Mouse (Mus musculus) lung, postnatal 4 days (tissue): ENCODE data around the gene Bcl9l.

ENCODE experiments used
- DNase-seq, 2 experiments: peaks; one replicate each; pipeline ENCODE4 v3.0.0; 2021

The Bcl9l gene

DNA sequence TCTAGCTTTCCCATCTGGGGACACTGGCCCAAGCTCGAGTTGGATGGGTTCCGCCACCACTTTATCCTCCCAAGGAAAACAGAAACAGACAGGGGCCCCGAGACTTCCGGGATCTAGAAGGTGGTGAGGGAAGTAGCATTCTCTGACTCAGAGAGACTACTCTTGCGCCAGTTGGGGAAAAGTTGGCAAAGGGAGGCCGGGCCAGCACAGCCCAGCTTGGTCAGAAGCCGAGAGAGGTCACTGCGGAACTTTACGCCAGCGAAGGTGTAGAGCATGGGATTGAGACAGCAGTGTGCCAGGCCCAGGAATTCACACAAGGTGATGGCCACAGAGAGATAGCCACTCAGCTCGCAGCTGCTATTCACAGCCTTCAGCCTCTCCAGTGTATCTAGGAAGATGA lies 30.5 kb downstream of the Bcl9l start:
- peak; percentile 47 to 51 for DNase-seq

DNA sequence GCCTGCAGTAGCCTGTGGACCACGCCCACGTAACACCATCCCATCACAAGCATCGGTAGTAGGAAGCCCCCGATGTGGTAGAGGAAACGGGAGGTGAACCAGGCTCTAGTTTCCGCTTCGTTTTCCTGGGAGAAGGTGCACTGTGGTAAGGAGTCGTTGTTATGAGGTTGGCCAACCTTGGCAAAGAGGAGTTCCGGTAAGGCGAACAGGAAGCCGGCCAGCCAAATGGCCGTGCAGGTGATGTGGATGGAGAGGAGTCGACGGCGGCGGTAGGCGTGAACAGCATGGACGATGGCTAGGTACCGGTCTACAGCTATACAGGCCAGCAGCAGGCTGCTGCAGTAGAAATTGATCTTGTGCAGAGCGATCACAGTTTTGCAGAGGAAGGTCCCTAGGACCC lies 31.0 kb downstream of the Bcl9l start:
- DNase-seq = peak in 1 of 2 experiments; percentile 13

DNA sequence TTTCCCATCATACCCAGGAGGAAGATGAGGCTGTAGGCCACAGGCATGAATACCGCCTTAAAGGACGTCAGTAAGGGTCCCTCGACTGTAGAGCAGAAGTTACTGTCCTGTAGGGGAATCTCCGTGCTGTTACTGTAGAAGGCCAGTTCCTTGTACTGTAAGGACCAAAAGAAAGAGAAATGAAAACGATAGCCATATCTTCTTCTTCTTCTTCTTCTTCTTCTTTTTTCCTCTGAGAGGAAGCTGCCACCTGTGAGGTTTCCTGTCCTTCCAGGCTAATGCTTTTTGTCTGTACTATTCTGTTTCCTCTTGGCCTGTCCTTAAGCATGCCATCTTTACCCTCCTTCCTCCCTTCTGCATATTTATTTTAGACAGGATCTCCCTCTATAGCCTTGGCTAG lies 31.5 kb downstream of the Bcl9l start:
- no peak for DNase-seq

DNA sequence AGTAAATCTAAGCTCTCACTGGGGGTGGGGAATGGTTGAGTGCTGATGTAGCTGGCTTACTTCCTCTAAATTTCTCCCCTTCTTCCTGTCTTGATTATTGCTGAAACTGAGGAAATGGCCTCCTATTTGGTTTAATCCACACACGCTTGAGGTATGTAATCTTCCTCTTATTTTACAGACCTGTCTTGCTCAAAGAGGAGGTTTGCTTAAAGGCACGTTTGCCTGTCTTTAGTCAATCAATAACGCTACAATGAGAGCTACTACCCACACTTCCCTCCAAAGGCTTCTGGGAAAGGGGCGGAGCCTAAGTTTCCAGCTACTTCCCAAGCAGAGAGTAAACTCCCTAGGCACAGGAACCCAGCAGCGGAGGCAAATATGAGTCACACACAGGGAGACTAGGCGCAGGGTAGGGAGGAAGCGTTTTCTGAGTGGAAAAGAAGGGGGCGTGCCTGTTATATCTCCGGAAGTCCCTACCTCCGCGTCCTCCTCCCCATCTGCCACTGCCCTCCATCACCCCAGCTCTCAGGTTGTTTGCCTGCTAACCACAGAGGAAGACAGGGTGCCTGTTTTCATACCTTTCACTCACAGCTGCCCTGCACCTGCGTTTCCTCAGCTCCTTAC lies 32.6 kb downstream of the Bcl9l start:
- peak; percentile 81 to 83 for DNase-seq

DNA sequence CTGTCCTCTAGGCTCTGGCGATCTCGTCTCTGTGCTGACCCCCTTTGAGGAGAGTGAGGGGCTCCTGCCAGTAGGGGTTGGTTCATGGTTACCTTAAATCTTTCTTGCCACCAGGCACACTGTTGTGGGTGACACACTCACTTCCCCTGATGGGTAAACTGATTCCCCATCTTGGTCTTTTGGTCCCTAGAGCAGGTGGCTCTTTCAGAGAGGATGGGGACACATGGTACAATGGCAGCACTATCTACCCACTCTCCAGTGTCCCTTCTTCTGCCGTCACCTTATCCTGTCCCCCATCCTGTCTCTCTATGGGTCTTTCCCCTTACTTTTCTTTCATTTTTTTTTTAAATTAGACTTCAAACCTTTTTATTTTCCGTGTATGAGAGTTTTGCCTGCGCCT lies 33.3 kb downstream of the Bcl9l start:
- DNase-seq = no peak

DNA sequence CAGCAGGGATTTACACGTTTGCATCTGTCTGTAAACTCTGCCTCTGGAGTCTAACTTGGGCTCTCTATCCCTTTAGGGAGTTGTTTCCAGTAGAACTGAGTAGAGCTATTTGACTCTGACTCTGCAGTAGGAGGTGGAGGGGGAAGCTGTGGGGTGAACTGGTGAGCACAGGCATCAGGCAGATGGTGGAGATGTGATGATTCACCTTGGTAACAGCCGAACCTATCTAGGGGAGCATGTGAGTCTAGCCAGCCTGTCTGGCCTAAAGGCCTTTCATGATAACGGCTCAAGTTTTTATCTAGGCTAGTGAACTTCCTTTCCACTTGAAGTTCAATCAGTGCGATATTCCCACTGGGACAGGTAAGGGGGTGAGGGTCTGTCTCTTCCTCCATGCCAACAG lies 34.7 kb downstream of the Bcl9l start:
- DNase-seq = no peak

DNA sequence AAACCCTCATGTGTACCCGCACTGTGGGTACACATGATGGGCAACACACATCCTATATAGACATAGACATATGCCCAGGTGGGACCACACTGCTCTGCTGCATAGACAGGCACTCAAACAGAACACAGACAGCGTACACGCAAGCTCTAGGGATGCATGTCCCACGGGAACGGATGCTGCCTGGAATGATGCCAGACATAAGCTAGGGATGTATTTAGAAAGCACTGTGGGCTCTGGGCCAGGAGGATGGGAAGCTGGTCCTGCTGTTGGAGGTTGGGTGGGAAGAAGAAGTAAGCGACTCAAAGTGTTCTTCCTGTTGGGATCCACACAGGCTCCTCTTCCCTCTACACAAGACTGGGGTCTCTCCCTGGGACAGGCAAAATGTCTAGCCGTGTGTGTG lies 35.4 kb downstream of the Bcl9l start:
- DNase-seq = peak in 1 of 2 experiments; percentile 48

DNA sequence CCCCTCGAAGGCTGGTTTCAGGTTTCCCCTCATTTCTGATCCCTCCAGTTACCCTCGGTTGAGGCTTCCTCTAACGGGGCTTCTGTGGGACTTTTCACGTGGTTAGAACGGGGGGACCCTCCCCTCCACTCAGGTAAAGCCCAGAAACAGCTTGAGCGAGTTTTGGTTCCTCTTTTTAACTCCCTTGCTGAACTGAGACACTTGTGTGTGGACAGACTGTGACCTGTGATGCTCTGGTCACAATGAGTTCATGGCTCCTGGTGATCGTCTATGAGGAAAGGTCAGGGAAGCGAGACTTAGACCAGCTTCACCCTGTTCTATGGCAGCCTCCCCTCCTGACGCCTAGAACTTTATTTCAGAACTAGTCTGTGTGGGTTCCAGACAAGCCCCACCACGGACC lies 39.3 kb downstream of the Bcl9l start:
- no peak for DNase-seq

DNA sequence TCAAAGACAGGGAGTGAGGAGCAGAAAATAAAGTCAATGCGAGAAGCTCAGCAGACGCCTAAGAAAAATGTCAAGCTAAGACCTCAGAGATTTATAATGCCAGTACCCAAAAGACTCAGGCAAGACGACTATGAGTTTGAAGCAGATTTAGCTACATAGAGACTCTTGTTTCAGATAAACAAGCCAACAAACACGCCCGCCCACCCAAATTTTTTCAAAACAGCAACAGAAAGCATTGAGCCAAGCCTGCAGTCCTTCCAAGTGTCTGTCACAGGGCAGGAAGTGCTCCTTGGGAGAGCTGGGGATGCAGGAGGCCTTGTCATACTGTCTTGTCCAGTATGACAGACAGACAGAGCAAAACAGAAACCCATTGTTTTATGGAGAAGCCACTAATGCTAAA lies 41.1 kb downstream of the Bcl9l start:
- DNase-seq = no peak

DNA sequence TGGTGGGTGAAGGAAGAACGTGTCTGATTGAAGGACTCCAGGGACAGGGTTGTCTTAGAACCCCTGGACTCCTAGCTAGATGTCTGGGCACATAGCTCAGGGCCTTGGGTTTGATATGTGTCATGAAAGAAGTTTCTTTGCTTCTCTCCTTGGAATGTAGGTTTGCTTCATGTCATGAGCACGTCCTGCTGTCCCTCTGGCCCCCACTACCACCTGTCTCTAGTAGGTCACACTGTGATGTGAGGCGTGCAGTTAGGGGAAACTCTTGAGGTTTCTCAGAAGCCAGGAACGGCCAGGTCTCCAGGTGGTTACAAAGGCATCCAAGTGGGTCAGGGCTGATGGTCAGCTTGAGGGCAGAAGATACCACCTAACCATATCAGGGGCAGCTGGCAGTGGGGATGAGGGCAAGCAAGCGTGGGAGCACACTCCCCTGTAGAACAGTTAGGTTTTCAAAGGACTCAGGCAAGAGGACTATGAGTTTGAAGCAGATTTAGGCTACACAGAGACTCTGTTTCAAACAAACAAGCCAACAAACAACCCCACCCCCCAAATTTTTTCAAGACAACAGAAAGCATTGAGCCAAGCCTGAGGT lies 41.7 kb downstream of the Bcl9l start:
- DNase-seq = no peak

DNA sequence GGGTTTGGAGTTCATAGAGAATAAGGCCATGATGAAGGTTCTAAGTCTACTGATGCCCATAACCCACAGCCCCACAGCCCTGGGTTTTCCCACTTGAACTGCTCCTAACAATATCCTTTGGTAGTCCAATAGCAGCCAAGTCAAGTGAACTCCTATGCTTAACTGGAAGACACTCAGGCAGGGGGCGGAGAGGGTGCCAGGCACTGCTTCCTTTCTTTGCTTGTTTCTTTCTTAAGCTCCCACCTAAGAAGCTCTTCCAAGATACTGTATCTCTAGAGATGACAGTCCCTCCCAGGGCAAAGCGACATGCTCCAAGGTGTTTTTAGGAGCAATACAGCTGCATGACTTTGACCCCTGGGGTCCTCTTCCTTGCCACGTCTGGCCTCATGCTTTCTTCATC lies 42.4 kb downstream of the Bcl9l start:
- DNase-seq = no peak

DNA sequence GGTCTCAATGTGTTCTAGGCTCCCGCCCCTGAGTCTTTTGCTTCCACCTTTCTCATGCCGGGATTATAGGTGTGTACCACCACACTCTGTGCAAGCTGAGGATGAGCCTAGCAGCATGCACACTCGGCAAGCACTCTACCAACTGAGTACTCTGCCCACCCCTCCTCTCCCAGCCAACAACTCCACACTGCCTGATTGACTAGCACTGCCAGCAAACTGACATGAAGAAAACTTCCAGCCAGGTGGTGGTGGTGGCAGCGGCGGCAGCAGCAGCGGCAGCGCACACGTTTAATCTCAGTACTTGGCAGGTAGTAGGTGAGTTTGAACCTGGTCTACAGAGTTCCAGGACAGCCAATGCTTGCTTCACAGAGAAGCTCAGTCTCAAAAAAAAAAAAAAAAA lies 43.0 kb downstream of the Bcl9l start:
- no peak for DNase-seq

DNA sequence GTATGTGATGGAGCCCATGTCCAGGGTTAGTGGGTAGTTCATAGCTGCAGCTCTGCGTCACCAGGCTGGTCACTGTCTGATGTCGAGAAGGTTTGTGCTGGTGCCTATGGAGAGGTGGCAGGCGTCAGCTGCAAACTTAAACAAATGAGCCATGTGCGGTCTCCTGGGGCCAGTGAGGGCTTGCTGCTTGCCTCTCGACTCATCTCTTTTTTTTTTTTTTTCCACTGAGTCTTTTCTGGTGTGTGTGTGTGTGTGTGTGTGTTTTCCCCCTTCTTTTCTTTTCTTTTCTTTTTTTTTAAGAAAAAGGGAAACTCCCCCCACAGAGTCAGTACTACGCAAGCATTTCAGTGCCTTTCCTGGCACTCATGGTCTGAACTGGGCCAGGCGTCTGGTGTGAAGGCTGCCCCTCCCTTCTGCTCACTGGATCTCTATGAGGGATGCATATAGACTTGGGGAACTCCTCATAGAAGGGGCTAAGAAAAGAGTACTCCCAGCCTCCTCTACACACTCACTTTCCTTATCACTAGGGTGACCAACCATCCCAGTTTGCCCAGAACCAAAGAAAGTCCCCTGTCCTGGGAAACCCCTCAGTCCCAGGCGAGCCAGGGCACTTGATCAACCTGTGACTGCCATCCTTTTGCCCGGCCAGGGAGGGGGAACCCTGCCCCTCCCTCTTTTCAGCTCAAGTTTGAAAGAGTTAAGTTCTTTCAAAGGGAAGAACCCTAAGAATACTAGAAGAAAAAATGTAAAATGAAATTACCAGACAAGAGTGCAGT lies 43.9 kb downstream of the Bcl9l start:
- no peak for DNase-seq

DNA sequence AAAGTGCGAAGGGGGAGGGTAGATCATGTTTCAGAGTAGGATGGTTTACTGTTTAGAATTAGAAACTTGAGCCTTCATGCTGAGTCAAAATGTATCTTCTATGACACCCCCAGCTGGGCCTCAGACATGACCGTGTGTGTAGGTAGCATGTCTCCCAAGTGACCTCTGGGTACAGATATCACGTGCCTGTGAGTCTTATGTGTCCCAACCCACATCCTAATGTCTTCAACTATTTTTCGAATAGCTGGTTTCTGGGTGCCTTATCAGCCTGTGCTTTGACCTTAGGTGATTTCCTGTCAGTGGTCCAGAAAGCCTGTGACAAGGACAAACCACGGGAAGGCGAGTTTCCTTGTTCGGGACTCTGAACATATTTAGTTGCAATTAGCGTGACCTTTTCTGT lies 45.7 kb downstream of the Bcl9l start:
- no peak for DNase-seq

DNA sequence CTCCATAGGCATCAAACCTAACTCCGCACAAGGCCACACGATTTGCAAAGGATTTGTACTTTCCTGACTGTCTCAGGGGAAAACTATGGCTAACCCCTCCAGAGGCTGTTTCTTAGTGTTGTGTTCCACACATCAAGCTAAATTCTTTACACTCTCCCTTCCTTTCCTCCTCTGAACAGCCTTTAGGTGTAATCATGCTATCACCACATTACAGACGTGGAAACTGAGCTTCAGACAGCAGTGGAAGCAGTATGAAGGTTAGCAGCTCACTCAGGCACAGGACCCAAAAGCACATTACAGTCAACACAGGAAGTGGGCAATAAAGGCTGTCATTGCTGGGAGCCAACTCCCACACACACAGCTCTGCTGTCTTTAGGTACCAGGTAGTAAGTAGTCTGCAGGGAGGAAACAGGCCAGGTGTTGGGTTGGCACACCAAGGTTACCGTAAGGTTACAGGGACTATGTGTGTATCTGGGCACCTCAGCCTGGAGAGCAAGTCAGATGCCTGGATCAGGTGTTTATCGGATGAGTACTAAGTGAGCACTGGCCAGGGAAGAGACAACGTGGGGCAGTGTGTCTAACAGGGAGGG lies 50.5 kb downstream of the Bcl9l start:
- DNase-seq = no peak

DNA sequence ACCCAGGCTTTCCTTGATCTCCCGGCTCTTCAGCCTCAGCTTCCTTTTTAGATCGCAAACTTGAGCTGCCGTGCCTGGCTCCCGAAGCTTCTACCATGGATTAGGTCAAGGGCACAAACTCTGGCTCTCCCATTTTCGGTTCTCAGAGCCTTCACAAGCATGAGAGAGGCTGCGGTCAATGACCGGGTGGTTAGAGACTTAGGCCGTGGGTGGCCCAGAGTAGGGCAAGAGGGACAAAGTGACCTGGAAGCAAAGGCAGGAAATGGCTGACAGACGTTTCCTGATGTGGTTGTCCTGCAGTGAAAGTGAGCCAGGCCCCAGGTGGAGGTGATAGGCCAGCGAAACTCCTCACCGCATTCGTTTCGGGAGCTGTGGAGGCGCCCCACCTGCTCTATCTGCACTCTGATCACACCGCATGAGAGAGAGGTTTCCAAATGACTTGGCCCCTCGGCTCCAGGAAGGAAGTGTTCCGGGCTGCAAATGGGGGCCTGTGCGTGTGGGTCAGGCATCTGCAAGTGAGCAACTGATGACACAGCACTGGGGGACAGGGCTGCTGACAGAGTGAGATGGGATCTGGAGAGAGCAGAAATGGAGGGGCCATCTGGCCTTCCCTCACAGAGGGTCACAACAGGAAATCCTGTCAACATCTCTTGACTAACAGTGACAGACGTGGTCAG lies 55.1 kb downstream of the Bcl9l start:
- peak in 1 of 2 experiments; percentile 28 for DNase-seq

DNA sequence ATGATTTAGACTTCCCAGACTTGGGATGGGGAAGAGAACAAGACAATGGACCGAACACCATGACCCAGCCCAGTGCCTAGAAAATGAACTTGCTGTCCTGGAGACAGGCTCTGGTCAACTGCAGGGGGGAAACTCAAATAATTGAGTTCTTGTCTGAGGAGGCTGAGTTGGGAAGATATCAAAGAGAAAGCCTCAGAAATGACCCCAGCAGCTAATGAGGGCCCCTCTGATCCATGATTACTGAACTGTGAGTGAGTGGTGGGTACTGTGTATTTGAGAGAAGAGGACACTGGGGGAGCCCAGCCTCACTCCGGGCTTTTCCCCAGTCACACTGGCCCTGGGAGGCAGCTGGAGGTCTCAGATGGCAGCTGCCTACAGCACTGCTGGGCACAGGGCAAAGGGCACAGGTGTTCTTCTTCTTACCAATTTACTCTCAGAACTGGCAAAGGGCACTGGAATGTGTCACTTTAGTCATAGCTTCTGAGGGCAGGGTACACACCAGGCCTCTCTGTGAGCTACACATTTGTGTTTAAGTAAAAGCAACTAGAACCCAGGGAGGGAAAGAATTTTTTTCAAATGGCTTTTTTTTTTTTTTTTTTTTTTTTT lies 57.3 kb downstream of the Bcl9l start:
- no peak for DNase-seq

DNA sequence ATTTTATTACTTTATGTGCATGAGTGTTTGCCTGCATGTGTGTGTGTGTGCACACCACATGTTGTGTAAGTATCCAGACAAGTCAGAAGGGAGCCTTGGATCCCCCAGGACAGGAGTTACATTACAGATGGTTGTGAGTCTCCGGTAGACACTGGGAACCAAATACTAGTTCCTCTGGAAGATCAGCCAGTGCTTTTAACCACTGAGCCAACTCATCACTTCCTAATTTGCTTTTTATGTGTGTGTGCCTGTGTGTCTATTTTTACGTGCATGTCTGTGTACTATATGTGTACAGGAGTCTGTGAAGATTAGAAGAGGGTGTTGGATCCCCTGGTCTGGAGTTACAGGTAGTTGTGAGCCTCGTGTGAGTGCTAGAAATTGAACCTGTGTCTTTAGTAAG lies 58.1 kb downstream of the Bcl9l start:
- DNase-seq = no peak

DNA sequence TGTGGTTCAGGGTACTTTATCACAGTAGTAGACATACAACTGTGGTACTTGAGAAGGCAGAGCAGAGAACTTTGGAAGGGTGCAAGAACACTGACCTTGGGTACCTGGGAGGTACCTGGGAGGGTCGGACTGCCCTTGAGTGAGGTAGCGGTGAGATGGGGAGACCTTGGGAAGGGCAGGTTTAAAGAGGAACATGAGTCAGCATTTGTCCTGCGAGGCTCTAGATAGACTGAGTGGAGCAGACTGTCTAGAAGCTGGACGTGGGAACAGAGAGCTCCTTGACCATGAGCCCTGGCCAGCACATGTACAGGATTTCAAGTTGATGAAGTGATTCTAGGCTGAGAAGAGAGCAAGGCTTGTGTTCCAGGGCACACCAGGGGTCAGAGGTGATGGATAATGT lies 59.7 kb downstream of the Bcl9l start:
- DNase-seq = no peak

DNA sequence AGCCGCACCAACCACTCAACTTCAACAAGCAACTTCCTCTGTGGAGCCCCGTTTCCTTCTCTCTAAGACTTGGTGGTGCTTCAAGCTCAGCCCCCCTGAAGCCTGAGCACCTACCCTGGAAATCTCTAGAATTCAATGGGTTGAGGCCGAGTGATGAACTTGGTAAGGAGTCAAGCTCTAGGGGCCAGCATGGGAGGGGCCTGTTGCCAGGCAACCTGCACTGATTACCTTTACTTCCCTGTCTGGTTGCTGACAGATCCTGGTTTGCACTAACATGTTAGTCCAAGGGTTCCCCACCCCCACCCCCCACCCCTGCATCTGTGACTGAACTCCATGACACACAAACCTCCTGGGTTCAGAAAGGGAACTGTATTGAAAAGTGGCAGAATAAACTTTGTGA lies 62.4 kb downstream of the Bcl9l start:
- no peak for DNase-seq

DNA sequence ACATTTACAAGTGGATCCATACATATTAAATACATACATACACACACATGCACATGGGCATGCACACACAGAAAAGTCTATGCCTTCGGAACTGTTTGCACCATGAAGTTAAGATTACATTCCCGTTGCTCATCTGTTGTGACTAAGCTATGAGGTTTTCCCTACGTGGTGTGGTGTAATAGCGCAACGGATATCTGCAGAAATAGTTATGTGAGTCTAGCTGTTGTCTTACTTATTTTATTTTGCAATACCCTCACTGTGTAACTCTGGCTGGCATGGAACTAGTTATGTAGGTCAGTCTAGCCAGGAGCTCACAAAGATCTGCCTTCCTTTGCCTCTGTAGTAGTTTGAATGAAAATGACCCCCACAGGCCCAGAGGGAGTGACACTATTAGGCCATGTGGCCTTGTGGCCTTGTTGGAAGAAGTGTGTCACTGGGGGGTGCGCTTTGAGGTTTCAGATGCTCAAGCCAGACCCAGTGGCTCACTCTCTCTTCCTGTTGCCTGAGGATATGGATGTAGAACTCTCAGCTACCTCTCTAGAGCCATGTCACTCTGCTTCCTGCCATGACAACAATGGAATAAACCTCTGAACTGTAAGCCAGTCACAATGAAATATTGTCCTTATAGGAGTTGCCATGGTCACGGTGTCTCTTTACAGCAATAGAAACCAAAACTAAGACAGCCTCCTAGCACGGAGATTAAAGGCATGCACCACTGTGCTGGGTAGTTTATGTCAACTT lies 66.0 kb downstream of the Bcl9l start:
- DNase-seq = no peak

DNA sequence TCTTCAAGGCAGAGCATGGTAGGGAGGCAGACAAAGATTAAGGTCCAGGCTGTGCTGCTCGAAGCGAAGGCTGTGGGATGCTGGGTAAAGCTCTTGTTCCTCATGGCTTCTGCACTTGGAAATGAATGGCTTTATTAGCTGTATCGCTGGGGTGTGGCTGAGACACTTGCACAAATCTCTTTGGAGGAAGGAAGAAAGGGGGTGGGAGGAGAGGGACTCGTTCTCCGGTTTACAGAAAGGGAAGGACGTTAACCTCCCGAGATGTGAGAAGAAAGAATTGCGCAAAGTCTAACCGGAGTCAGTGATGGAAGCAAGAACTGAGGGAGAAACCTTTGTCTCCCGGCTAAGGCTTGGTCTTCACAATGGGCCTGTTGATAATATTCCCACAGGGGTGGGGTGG lies 68.5 kb downstream of the Bcl9l start:
- DNase-seq = no peak
